Mouse (Mus musculus): ENCODE data around the gene Zfp637. TPM values are rescaled to one million over a fixed set of nuclear protein-coding genes. Genes with fewer than 3 reads are reported as not detected.
A peak's percentile ranks its signal among the peaks of the same experiment; 100 is the strongest.
"Not testable (repeated sequence)": the region's sequence is repeated elsewhere in the genome, so short reads cannot be mapped to it uniquely, and the experiment has no call there.

Zfp637 gene
- polyA plus RNA-seq, 1 experiment from 2014 or later, result 25.4 TPM

DNA sequence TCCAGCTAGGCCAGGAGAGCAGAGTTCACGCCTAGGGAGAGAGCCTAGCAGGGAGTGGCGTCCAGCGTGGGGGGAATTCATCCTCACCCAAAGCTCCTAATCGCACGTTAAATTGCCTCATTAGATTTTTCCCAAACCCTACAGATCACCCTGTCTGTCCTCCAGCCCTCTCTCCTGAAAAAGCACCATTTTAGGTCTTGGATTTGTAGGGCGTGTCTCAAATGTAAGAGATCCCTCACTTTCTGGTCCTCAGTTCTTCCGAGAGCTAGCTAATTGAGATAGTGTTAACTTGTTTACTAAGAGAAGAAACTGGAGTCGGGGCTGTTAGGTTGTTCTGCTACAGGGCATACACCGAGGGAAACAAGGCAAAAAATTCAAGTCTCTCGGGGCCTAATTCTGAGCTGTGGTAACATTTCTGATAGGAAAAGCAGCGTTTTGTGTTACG is 553 bp downstream of the Zfp637 start:
- Histone ChIP-seq H3K36me3 (replicated peaks; ENCODE audit: insufficient read depth, low read length) (peaks cover 23% of the 10 kb centered on the region), H3K9ac (replicated peaks) (peak overlapping the region; percentile 87), H3K4me1 (ENCODE audit: insufficient read depth) (peaks cover 12% of the 10 kb centered on the region), H3K27me3 (ENCODE audit: insufficient read depth, low read length) (no peaks in the 10 kb centered on the region), H3K9me3 (ENCODE audit: low read length) (no peaks in the 10 kb centered on the region), H3K4me2 (ENCODE audit: low read depth, low read length) (peak overlapping the region; percentile 99), H3K27ac (ENCODE audit: low read depth) (peak overlapping the region; percentile 90), H3K4me3 (ENCODE audit: low read depth, low read length) (peak overlapping the region; percentile 93)
- no peak for DNase-seq
- peak; percentile 79; the same call in 1 of the 2 replicates for ATAC-seq
- 4% methylated on average over 12 of the region's 12 CpGs for WGBS (ENCODE audit: insufficient replicate concordance)
- TF ChIP-seq EP300 (IDR thresholded peaks at IDR 0.05; ENCODE audit: low read depth), result no peak
- no peak for TF ChIP-seq CTCF (IDR thresholded peaks at IDR 0.05; ENCODE audit: low read depth)

DNA sequence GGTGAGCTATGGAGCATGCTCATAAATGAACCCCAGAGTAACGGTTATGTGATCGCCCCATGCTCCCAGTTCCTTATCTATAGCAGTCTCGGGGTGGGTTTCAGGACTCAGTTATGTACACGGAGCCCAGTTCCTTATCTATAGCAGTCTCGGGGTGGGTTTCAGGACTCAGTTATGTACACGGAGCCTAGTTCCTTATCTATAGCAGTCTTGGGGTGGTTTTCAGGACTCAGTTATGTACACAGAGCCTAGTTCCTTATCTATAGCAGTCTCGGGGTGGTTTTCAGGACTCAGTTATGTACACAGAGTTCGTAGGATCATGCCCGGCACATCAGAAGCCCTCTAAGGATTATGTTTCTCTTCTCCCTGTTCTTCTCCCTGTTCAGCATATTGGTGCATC is 3.6 kb downstream of the Zfp637 start:
- ATAC-seq (no peak), DNase-seq (no peak)
- 33% methylated on average over 9 of the region's 9 CpGs for WGBS (ENCODE audit: insufficient replicate concordance)
- peaks cover 12% of the 10 kb centered on the region for H3K4me1 ChIP-seq (ENCODE audit: insufficient read depth)
- TF ChIP-seq EP300 (IDR thresholded peaks at IDR 0.05; ENCODE audit: low read depth) (peak; percentile 50; the same call in 1 of the 2 replicates), CTCF (IDR thresholded peaks at IDR 0.05; ENCODE audit: low read depth) (no peak)
- 0 out of 2 replicates have a peak overlapping the region, but pooled peaks have one; percentile 4 for H3K27ac ChIP-seq (ENCODE audit: low read depth)
- no peak overlapping the region for H3K4me3 ChIP-seq (ENCODE audit: low read depth, low read length)
- no peaks in the 10 kb centered on the region for H3K27me3 ChIP-seq (ENCODE audit: insufficient read depth, low read length)
- H3K36me3 ChIP-seq (replicated peaks; ENCODE audit: insufficient read depth, low read length), result peaks cover 23% of the 10 kb centered on the region
- H3K9ac ChIP-seq (replicated peaks), result no peak overlapping the region
- no peaks in the 10 kb centered on the region for H3K9me3 ChIP-seq (ENCODE audit: low read length)
- peak overlapping the region; percentile 7; the same call in 1 of the 2 replicates for H3K4me2 ChIP-seq (ENCODE audit: low read depth, low read length)

DNA sequence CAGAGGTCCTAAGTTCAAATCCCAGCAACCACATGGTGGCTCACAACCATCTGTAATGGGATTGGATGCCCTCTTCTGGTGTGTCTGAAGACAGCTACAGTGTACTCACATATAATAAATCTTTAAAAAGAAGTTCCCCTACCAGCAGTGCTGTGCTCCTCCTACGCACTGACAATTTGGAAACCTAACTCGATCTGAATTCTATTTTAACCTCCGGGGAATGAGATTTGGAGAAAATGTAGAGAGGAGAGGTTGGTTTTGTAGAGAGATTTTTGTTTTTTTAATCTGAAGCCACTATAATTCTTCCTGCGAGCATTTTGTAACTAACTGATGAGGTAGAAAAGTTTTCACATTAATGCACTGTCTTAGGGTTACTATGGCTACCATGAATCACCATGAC is 5.7 kb downstream of the Zfp637 start:
- 88% methylated on average over 4 of the region's 4 CpGs for WGBS (ENCODE audit: insufficient replicate concordance)
- not testable (repeated sequence) for H3K27ac ChIP-seq (ENCODE audit: low read depth); DNase-seq; H3K9ac ChIP-seq (replicated peaks); H3K4me2 ChIP-seq (ENCODE audit: low read depth, low read length); H3K4me1 ChIP-seq (ENCODE audit: insufficient read depth); H3K4me3 ChIP-seq (ENCODE audit: low read depth, low read length); H3K9me3 ChIP-seq (ENCODE audit: low read length); ATAC-seq; H3K27me3 ChIP-seq (ENCODE audit: insufficient read depth, low read length)
- H3K36me3 ChIP-seq (replicated peaks; ENCODE audit: insufficient read depth, low read length), result peaks cover 23% of the 10 kb centered on the region

DNA sequence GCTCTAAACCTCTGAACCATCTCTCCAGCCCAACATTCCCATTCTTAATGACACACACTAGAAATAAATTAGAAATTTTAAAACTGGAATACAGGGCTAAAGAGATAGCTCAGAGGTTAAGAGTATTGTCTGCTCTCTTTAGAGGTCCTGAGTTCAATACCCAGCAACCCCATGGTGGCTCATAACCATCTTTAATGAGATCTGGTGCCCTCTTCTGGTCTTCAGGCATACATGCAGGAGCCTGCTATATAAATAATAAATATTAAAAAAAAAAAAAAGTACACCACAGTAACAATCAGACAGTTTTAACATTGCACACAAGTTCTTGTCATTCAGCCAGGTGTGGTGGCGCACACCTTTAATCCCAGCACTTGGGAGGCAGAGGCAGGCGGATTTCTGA is 6.8 kb downstream of the Zfp637 start:
- 79% methylated on average over 2 of the region's 2 CpGs for WGBS (ENCODE audit: insufficient replicate concordance)
- TF ChIP-seq CTCF (IDR thresholded peaks at IDR 0.05; ENCODE audit: low read depth) (peak; percentile 17; the same call in 1 of the 2 replicates), EP300 (IDR thresholded peaks at IDR 0.05; ENCODE audit: low read depth) (no peak)
- DNase-seq, result no peak
- Histone ChIP-seq H3K27me3 (ENCODE audit: insufficient read depth, low read length) (no peaks in the 10 kb centered on the region), H3K4me2 (ENCODE audit: low read depth, low read length) (no peak overlapping the region), H3K4me1 (ENCODE audit: insufficient read depth) (no peaks in the 10 kb centered on the region), H3K27ac (ENCODE audit: low read depth) (no peak overlapping the region), H3K9ac (replicated peaks) (no peak overlapping the region), H3K9me3 (ENCODE audit: low read length) (no peaks in the 10 kb centered on the region), H3K4me3 (ENCODE audit: low read depth, low read length) (no peak overlapping the region), H3K36me3 (replicated peaks; ENCODE audit: insufficient read depth, low read length) (peaks cover 23% of the 10 kb centered on the region)
- ATAC-seq, result no peak

DNA sequence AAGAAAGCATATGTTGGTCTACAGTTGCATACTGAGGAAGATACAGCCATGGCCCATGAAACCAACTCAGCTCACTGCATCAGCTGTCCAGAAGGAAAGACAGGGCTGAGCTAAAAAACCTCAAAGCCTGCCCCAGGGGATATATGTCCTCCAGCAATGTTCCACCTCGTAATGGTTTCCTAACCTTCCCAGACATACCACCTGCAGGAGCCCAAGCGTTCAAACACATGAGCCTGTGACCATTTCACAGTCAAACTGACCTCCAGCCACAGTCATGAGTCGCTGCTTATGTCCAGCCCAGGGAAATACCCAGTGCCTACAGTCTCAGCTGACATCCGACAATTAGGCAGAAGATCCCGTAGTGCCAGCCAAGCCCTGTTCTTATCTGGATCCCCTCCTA is 7.6 kb downstream of the Zfp637 start:
- H3K27me3 ChIP-seq (ENCODE audit: insufficient read depth, low read length), result no peaks in the 10 kb centered on the region
- no peak overlapping the region for H3K9ac ChIP-seq (replicated peaks)
- WGBS (ENCODE audit: insufficient replicate concordance), result 89% methylated on average over 5 of the region's 5 CpGs
- H3K36me3 ChIP-seq (replicated peaks; ENCODE audit: insufficient read depth, low read length), result peaks cover 17% of the 10 kb centered on the region
- ATAC-seq, result no peak
- H3K27ac ChIP-seq (ENCODE audit: low read depth), result no peak overlapping the region
- DNase-seq, result no peak
- H3K4me3 ChIP-seq (ENCODE audit: low read depth, low read length), result no peak overlapping the region
- H3K4me1 ChIP-seq (ENCODE audit: insufficient read depth), result no peaks in the 10 kb centered on the region
- TF ChIP-seq EP300 (IDR thresholded peaks at IDR 0.05; ENCODE audit: low read depth) (no peak), CTCF (IDR thresholded peaks at IDR 0.05; ENCODE audit: low read depth) (no peak)
- H3K4me2 ChIP-seq (ENCODE audit: low read depth, low read length), result no peak overlapping the region
- no peaks in the 10 kb centered on the region for H3K9me3 ChIP-seq (ENCODE audit: low read length)

DNA sequence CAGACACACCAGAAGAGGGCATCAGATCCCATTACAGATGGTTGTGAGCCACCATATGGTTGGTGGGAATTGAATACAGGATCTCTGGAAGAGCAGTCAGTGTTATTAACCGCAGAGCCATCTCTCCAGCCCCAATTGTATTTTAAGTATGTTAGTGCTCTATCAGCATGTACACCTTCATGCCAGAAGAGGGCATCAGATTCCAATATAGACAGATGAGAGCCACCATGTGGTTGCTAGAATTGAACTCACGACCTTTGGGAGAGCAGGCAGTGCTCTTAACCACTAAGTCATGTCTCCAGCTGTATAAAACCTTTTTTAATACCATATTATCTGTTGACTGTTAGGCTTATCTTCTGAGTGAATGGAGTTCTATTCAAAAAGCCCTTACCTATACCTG is 10.8 kb downstream of the Zfp637 start:
- Histone ChIP-seq H3K27ac (ENCODE audit: low read depth) (no peak overlapping the region), H3K4me3 (ENCODE audit: low read depth, low read length) (no peak overlapping the region), H3K9ac (replicated peaks) (no peak overlapping the region), H3K27me3 (ENCODE audit: insufficient read depth, low read length) (no peaks in the 10 kb centered on the region), H3K4me2 (ENCODE audit: low read depth, low read length) (no peak overlapping the region), H3K9me3 (ENCODE audit: low read length) (no peaks in the 10 kb centered on the region), H3K4me1 (ENCODE audit: insufficient read depth) (no peaks in the 10 kb centered on the region), H3K36me3 (replicated peaks; ENCODE audit: insufficient read depth, low read length) (no peaks in the 10 kb centered on the region)
- no peak for DNase-seq
- ATAC-seq, result no peak
- 55% methylated on average over 2 of the region's 2 CpGs for WGBS (ENCODE audit: insufficient replicate concordance)
- TF ChIP-seq CTCF (IDR thresholded peaks at IDR 0.05; ENCODE audit: low read depth), result peak; percentile 59
- no peak for TF ChIP-seq EP300 (IDR thresholded peaks at IDR 0.05; ENCODE audit: low read depth)

DNA sequence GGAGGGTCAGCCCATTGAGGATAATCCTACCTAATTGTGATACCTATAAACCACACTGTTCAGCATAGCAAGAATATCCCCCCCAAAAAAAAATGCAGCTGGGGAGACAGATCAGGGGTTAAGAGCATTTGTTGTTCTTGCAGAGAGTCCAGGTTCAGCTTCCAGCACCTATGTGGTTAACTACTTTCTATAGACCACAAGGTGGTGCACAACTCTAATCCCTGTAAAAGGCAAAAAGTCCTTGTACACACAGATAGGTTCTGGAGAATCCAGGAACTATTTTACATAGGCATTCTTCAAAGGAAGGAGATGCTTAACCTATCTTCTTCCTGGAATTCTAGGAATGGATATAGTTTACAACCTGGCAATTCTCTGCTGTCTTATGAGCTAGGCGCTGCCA is 17.0 kb downstream of the Zfp637 start:
- 82% methylated on average over 1 of the region's 1 CpGs for WGBS (ENCODE audit: insufficient replicate concordance)
- no peak overlapping the region for H3K27ac ChIP-seq (ENCODE audit: low read depth)
- ATAC-seq, result no peak
- H3K4me3 ChIP-seq (ENCODE audit: low read depth, low read length), result no peak overlapping the region
- H3K4me1 ChIP-seq (ENCODE audit: insufficient read depth), result peaks cover 2% of the 10 kb centered on the region
- TF ChIP-seq EP300 (IDR thresholded peaks at IDR 0.05; ENCODE audit: low read depth) (no peak), CTCF (IDR thresholded peaks at IDR 0.05; ENCODE audit: low read depth) (peak; percentile 56)
- H3K36me3 ChIP-seq (replicated peaks; ENCODE audit: insufficient read depth, low read length), result no peaks in the 10 kb centered on the region
- H3K4me2 ChIP-seq (ENCODE audit: low read depth, low read length), result no peak overlapping the region
- H3K9me3 ChIP-seq (ENCODE audit: low read length), result no peaks in the 10 kb centered on the region
- H3K9ac ChIP-seq (replicated peaks), result no peak overlapping the region
- H3K27me3 ChIP-seq (ENCODE audit: insufficient read depth, low read length), result no peaks in the 10 kb centered on the region
- no peak for DNase-seq

All from liver, postnatal 0 days (tissue).